Mouse (Mus musculus) gastrocnemius, postnatal 14 days (tissue): ENCODE data around the gene Tgfbr1. TPM values are rescaled to one million over a fixed set of nuclear protein-coding genes. Genes with fewer than 3 reads are reported as not detected.

Experiments
- DNase-seq: peaks from one replicate; pipeline ENCODE4 v3.0.0; 2021; ENCODE audit warnings: mixed read lengths
- intact Hi-C: fragments of 180-260 bp; cut with DNase I; formaldehyde crosslinking; loops from one replicate; pipeline ENCODE4 v1.15.1; 2025; ENCODE audit warnings: low total_unique reads
- long read RNA-seq, 2 experiments: library from polyadenylated mRNA; stranded (forward); transcript quantifications; one replicate each; pipeline ENCODE4 v2.0.0; 2021
- total RNA-seq, 2 experiments: library from RNA; stranded (reverse); gene quantifications; 2 replicates each; pipeline ENCODE4 v1.2.3; 2021

The Tgfbr1 gene
- 10 to 100 TPM; 17.7 to 18.7 TPM for total RNA-seq
- long read RNA-seq, experiment 1, full-length matches to known transcripts = 5 of 7 reads
- long read RNA-seq, experiment 1, partial matches to known transcripts = 0 of 7 reads
- long read RNA-seq, experiment 1, other reads (novel, unspliced or antisense) = 2 of 7 reads
- long read RNA-seq, experiment 2, full-length matches to known transcripts = 17 of 19 reads
- long read RNA-seq, experiment 2, partial matches to known transcripts = 0 of 19 reads
- long read RNA-seq, experiment 2, other reads (novel, unspliced or antisense) = 2 of 19 reads

GRCm38 (mm10) chr4:47352803-47353388 lies at the start of gene Tgfbr1:
Tgfbr1 (plus strand) TSS chr4:47353222.
- intact Hi-C loops = no loop called here
- peak; percentile 100 for DNase-seq

GRCm38 (mm10) chr4:47303340-47303998 lies 49.6 kb upstream of the Tgfbr1 start:
- intact Hi-C loops = no loop called here

GRCm38 (mm10) chr4:47309886-47310625 lies 43.0 kb upstream of the Tgfbr1 start:
- no peak for DNase-seq
- intact Hi-C loops = no loop called here

More at GRCm38 (mm10) chr4:47303340-47303998, 49.6 kb upstream of the Tgfbr1 start:
- no peak for DNase-seq

GRCm38 (mm10) chr4:47310812-47311211 lies 42.2 kb upstream of the Tgfbr1 start:
- DNase-seq = no peak
- intact Hi-C loops = no loop called here

DNA sequence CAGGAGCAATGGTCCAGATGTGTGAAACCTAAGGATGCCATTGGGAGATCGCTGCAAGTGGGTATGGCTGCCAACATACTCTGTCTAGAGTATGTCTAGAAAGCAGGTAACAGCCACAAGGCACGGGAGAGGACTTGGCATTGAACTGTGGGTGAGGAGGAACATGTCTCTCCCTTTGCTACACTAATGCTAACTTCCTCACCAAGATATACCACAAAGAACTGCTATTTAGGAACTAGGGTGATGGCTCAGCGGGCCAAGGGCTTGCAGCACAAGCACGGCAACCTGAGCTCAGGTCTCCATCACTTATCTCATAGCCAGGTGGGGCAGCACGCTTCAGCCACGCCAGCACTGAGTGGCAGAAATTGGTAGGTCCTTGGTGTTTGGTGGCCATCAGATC lies 41.6 kb upstream of the Tgfbr1 start:
- intact Hi-C loops = no loop called here

GRCm38 (mm10) chr4:47311929-47312328 lies 41.1 kb upstream of the Tgfbr1 start:
- DNase-seq = no peak
- intact Hi-C loops = no loop called here

More for the DNA sequence above, 41.6 kb upstream of the Tgfbr1 start:
- no peak for DNase-seq

GRCm38 (mm10) chr4:47312676-47313075 lies 40.3 kb upstream of the Tgfbr1 start:
- DNase-seq = peak; percentile 26
- intact Hi-C loops = no loop called here

DNA sequence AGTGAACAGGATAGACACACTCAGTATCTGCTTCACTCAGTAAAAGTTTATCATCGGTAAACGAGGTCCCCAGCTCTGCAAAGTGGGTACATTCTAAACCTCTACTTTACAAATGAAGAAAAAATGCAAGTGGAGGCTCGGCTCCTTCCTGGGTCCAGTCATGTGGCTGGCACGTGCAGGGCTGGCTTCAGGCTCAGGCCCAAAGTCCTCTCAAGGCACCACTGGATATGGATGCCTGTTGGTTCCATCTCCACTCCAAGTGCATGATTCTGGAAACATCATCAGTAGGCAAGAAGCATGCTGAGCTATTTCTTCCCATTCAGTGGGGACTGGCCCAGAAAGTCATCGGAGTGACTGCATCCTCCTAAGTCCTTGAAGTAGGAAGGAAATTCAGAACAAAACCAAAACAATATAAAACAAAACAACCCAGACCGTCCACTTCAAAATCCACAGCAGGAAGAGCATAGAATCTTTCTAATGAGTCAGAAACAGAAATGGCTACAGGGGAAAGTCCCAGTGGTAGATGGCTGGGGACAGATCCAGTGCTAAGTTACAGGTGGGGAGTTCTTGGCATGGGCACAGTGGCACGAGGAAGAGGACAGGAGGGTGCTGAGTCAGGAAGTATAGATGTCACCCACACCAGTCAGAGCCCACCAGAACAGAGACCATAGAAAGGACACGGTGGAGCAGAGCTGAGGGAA lies 39.2 kb upstream of the Tgfbr1 start:
- no peak for DNase-seq
- intact Hi-C loops = no loop called here

DNA sequence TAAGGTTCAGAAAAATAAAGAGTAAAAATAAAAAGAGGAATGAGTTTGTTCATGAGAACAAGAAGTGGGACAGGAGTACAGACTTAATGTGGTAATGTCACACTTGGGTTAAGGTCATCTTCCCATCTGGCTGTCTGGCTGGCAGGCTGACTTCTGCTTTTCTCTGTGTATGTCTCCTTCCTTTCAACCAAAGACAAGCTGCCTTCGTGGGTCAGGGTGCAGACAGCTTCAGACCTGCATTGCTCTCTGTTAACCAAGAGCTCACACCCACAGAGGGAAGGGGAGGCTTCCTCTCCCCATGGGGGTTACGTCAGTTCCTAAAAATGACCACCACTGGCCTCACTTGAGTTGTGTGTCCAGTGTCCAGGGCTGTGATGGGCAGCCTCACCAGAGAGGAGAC lies 37.6 kb upstream of the Tgfbr1 start:
- no peak for DNase-seq
- intact Hi-C loops = no loop called here

- intact Hi-C loops = no loop called here
Observed at GRCm38 (mm10) chr4:47316432-47316831, 36.6 kb upstream of the Tgfbr1 start.

GRCm38 (mm10) chr4:47319561-47320321 lies 33.3 kb upstream of the Tgfbr1 start:
- intact Hi-C loops = no loop called here
- no peak for DNase-seq

More at GRCm38 (mm10) chr4:47316432-47316831, 36.6 kb upstream of the Tgfbr1 start:
- DNase-seq = peak; percentile 52

- intact Hi-C loops = no loop called here
- no peak for DNase-seq
Observed at GRCm38 (mm10) chr4:47322315-47322714, 30.7 kb upstream of the Tgfbr1 start.

DNA sequence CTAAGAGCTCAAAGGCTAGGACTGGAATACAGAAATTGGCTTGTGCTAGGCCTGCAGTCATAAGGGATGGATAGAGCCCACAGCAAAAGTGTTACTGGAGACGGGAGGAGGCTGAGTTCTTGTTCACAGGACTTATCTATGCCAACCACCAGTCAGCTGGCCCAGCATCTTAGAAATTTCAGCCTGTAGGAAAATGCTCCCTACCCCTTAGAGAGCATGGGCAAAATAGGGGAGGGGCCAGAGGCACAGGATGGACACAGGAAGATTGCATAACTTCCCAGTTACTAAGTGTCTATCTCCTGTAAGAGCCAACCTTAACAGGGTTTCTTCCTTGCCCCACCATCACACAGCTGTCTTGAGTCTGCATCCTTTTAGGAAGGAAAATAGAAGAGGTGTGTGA lies 28.8 kb upstream of the Tgfbr1 start:
- no peak for DNase-seq
- intact Hi-C loops = no loop called here

DNA sequence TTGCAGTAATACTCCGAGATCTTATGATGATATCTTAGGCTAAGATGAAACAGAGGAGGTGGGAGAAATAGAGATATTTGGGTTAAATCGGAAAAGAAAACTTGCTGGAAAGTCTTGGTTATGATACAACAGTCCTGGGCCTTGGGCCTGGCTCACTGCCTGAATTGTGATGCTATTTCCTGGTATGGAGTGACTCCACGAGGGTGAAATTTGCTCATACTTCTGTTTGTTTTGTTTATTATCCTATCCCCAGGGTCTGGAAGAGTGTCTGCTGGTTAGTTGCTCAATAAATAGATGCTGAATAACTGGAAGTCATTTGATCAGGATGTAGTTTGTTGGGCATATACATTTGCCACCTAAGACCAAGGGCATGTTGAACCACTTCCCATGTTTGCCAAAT lies 25.2 kb upstream of the Tgfbr1 start:
- intact Hi-C loops = no loop called here
- DNase-seq = no peak

DNA sequence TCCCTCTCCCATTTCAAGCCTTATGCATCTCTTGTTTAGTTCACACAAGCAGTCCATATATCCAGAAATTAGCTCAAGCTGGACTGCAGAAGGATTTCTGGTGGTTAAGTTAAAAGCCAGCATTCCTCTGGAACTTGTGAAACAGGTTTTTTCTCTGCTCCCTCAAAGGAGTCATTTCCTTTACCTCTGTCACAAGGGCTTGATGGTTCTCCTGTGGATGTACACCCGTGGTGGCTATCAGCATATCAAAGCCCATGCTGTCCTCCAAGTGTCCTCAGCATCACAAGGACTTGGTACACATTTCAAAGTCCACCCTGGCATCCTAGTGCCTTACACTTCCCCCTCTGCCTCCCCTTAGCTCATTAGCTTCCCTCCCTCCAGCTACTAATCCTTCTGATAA lies 23.7 kb upstream of the Tgfbr1 start:
- intact Hi-C loops = no loop called here
- DNase-seq = no peak

DNA sequence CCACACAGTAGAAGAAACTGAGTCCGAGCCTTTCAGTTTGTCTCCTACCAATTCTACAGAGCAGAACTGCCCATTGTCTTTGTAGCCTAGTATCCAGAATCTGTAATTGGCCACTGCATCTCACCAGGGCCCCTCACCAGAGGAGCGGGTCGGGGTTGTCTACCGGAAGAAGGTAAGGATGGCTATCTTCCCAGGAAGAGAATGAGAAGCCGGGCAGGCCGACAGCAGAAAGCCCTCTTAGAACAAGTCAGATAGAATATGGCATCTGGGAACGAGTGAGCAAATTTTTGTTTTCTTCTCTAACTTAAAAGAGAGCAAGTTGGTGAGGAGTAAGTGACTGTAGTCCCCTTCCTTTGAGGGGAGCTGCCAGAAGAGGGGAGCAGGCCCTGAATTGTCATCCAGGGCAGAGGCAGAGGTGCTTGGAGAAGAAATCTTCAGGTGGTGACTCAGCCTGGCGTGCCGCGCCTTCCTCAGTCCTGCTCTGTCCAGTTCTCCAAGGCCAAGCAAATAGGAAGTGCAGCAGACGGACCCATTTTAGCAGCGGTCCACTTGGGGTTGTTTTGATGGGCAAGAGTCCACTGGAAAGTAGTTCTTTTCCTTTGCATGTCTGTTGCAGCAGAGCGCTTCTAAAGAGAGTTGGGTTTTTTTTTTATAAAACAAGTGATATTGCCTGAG lies 22.5 kb upstream of the Tgfbr1 start:
- intact Hi-C loops = no loop called here
- no peak for DNase-seq

DNA sequence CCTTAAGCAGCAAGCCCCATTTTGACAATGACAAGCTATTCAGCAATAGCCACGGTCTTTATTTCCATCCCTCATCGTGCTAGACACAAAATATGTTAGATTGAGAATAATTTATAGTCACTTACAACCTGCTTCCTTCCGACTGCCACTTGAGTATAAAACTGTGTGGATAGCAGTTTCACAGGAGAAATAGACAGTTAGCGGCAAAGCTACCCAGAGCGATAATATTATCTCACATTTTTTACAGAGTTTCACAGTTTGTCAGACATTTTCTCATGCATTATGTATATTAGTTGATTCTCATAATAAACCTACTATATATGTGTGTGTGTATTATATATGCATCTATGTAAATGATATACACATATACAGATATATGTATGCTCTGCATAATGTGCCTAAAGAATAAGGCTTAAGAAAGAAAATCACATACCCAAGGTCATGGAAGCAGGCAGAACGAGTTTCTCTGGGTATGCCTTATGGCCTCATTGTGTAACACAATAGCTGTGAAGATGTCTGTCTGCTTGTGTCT lies 20.1 kb upstream of the Tgfbr1 start:
- intact Hi-C loops = no loop called here
- no peak for DNase-seq

DNA sequence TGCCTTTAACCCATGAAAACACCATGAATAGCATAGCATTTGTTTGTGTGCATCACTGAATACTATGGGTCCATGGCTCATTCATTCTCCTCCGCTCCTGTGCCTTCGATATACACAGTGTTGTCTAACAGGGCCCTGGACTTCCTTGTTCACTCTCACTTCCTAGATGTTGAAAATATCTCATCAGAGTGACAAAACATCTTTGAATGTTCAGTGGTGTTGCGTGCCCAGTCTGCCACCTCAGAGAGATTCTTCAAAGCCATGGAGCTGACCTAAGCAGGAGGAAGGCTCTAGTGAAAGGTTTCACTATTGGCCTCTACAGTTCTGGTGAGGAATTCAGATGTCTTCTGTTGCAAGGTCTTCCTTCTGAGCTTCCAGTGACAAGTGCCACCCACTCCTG lies 19.5 kb upstream of the Tgfbr1 start:
- no peak for DNase-seq
- intact Hi-C loops = no loop called here
